Mouse (Mus musculus) kidney, adult 2 months (tissue): Measurements from ENCODE around the gene Trim44. TPM values are rescaled to one million over a fixed set of nuclear protein-coding genes. Genes with fewer than 3 reads are reported as not detected.

ENCODE experiments used
- DNase-seq: peaks from one replicate; pipeline ENCODE4 v3.0.0; 2021
- H3K27ac ChIP-seq: fragments of 200-500 bp; 2 replicates; pipeline ENCODE4 v1.5.1; 2012; ENCODE audit warnings: low read depth, low read length, control low read depth, inconsistent platforms; ENCODE audit not compliant: insufficient read depth
- H3K27me3 ChIP-seq: fragments of 200-500 bp; replicated peaks from 2 replicates; pipeline ENCODE4 v1.6.1; 2012; ENCODE audit warnings: mild to moderate bottlenecking, moderate library complexity, low read length, inconsistent platforms; ENCODE audit not compliant: control insufficient read depth, insufficient read depth
- H3K36me3 ChIP-seq: fragments of 200-500 bp; 2 replicates; pipeline ENCODE4 v1.6.1; 2012; ENCODE audit warnings: mild to moderate bottlenecking, moderate library complexity, low read length, inconsistent platforms; ENCODE audit not compliant: control insufficient read depth, insufficient read depth
- H3K4me1 ChIP-seq: fragments of 200-500 bp; 2 replicates; pipeline ENCODE4 v1.6.1; 2011; ENCODE audit warnings: low read length; ENCODE audit not compliant: control insufficient read depth, insufficient read depth
- H3K4me3 ChIP-seq: fragments of 200-500 bp; 2 replicates; pipeline ENCODE4 v1.5.1; 2011; ENCODE audit warnings: mild to moderate bottlenecking, low read depth, low read length, control low read depth; ENCODE audit not compliant: insufficient read depth
- CTCF ChIP-seq: fragments of 200-500 bp; conservative IDR thresholded peaks from 2 replicates; pipeline ENCODE4 v1.5.1; 2011; ENCODE audit warnings: low read depth, mild to moderate bottlenecking, control low read depth, low read length, moderate library complexity, mixed read lengths; ENCODE audit not compliant: insufficient read depth, insufficient read length
- POLR2A ChIP-seq: fragments of 200-500 bp; IDR thresholded peaks from one replicate; pipeline ENCODE4 v1.6.1; 2011; ENCODE audit warnings: low read depth, low read length, control low read depth
- WGBS: fragments of 180-500 bp; shearing (Covaris S2); methylation state at CpG from one replicate; pipeline ENCODE4 v1.1.7; 2018; 5-methylcytosine and 5-hydroxymethylcytosine counted together
- polyA plus RNA-seq: library from polyadenylated mRNA; depleted of rRNA; stranded (reverse); fragments of >200 nt; gene quantifications from 2 replicates; pipeline ENCODE4 v1.2.3, GENCODE M21; 2012

The Trim44 gene
- polyA plus RNA-seq, 1 experiment: 35.6 TPM

GRCm38 (mm10) chr2:102362896-102363530 is 44.6 kb downstream of the Trim44 start:
- Histone ChIP-seq H3K27me3 (no peaks in the 10 kb centered on the region), H3K4me1 (peaks cover 6% of the 10 kb centered on the region; the same call in 1 of the 2 replicates), H3K4me3 (no peak overlapping the region), H3K27ac (no peak overlapping the region), H3K36me3 (no peaks in the 10 kb centered on the region)
- DNase-seq: no peak
- no peak for TF ChIP-seq CTCF
- no peak for TF ChIP-seq POLR2A
- WGBS: 76% methylated on average over 1 of the region's 1 CpGs

GRCm38 (mm10) chr2:102362266-102362665 is 45.4 kb downstream of the Trim44 start:
- 44% methylated on average over 2 of the region's 2 CpGs for WGBS
- no peak for DNase-seq
- TF ChIP-seq POLR2A (no peak), CTCF (no peak)

GRCm38 (mm10) chr2:102356879-102357695 is 50.5 kb downstream of the Trim44 start:
- no peak for TF ChIP-seq CTCF
- no peak for TF ChIP-seq POLR2A
- H3K27ac ChIP-seq: no peak overlapping the region
- DNase-seq: peak; percentile 83
- no peaks in the 10 kb centered on the region for H3K27me3 ChIP-seq
- peaks cover 3% of the 10 kb centered on the region; the same call in 1 of the 2 replicates for H3K36me3 ChIP-seq
- H3K4me1 ChIP-seq: no peaks in the 10 kb centered on the region
- H3K4me3 ChIP-seq: no peak overlapping the region
- WGBS: 85% methylated on average over 7 of the region's 7 CpGs

More at GRCm38 (mm10) chr2:102362266-102362665, 45.4 kb downstream of the Trim44 start:
- H3K36me3 ChIP-seq: no peaks in the 10 kb centered on the region
- H3K4me3 ChIP-seq: no peak overlapping the region
- H3K27ac ChIP-seq: no peak overlapping the region
- no peaks in the 10 kb centered on the region for H3K27me3 ChIP-seq
- peaks cover 6% of the 10 kb centered on the region; the same call in 1 of the 2 replicates for H3K4me1 ChIP-seq

- Histone ChIP-seq H3K36me3 (peaks cover 3% of the 10 kb centered on the region; the same call in 1 of the 2 replicates), H3K4me1 (no peaks in the 10 kb centered on the region), H3K4me3 (no peak overlapping the region), H3K27me3 (no peaks in the 10 kb centered on the region), H3K27ac (no peak overlapping the region)
- WGBS: 54% methylated on average over 1 of the region's 1 CpGs
- no peak for DNase-seq
- no peak for TF ChIP-seq CTCF
- no peak for TF ChIP-seq POLR2A
These were observed 53.6 kb downstream of the Trim44 start for GRCm38 (mm10) chr2:102354076-102354475.

- 90% methylated on average over 2 of the region's 2 CpGs for WGBS
These were observed 66.2 kb downstream of the Trim44 start for GRCm38 (mm10) chr2:102341429-102341828.

GRCm38 (mm10) chr2:102336816-102337215 is 70.8 kb downstream of the Trim44 start:
- H3K36me3 ChIP-seq: no peaks in the 10 kb centered on the region
- no peak overlapping the region for H3K4me3 ChIP-seq
- TF ChIP-seq CTCF (no peak), POLR2A (no peak)
- 89% methylated on average over 1 of the region's 1 CpGs for WGBS
- H3K27ac ChIP-seq: no peak overlapping the region
- DNase-seq: no peak
- no peaks in the 10 kb centered on the region for H3K27me3 ChIP-seq
- H3K4me1 ChIP-seq: no peaks in the 10 kb centered on the region

More at GRCm38 (mm10) chr2:102341429-102341828, 66.2 kb downstream of the Trim44 start:
- no peak for DNase-seq
- Histone ChIP-seq H3K27me3 (no peaks in the 10 kb centered on the region), H3K27ac (no peak overlapping the region), H3K4me3 (no peak overlapping the region), H3K4me1 (no peaks in the 10 kb centered on the region), H3K36me3 (no peaks in the 10 kb centered on the region)
- TF ChIP-seq POLR2A (no peak), CTCF (no peak)

GRCm38 (mm10) chr2:102331932-102332331 is 75.7 kb downstream of the Trim44 start:
- no peak for TF ChIP-seq POLR2A
- TF ChIP-seq CTCF: no peak
- no peak for DNase-seq
- 96% methylated on average over 2 of the region's 2 CpGs for WGBS
- no peak overlapping the region for H3K4me3 ChIP-seq
- H3K27ac ChIP-seq: no peak overlapping the region
- no peaks in the 10 kb centered on the region for H3K36me3 ChIP-seq
- H3K27me3 ChIP-seq: no peaks in the 10 kb centered on the region
- H3K4me1 ChIP-seq: no peaks in the 10 kb centered on the region
